Mouse (Mus musculus) layer of hippocampus, adult 18-20 months (tissue): ENCODE data around the gene Pck2. TPM values are rescaled to one million over a fixed set of nuclear protein-coding genes. Genes with fewer than 3 reads are reported as not detected.

Experiments used
- DNase-seq, 2 experiments: peaks; one replicate each; pipeline ENCODE4 v3.0.0; 2022; ENCODE audit warnings: low spot score in 2 of 2
- long read RNA-seq: library from polyadenylated mRNA; stranded (forward); transcript quantifications from one replicate; pipeline ENCODE4 v2.0.0, GENCODE M21; 2021
- total RNA-seq, 2 experiments: library from RNA; stranded (reverse); gene quantifications; 2 replicates each; pipeline ENCODE4 v1.2.3; 2021

Gene Pck2
- 10 to 100 TPM; 50.9 to 54.2 TPM for total RNA-seq
- long read RNA-seq, transcript Pck2-201 (10 exons, 3,400 nt): major isoform, 29 of 38 reads
- long read RNA-seq, partial matches to known transcripts: 4 of 38 reads
- long read RNA-seq, other reads (novel, unspliced or antisense): 5 of 38 reads

GRCm38 (mm10) chr14:55540067-55540786 lies at the start of gene Pck2:
Gene Pck2 (plus strand): TSS chr14:55540266.
- peak; percentile 63 to 75 for DNase-seq

GRCm38 (mm10) chr14:55490361-55491201 lies 49.5 kb upstream of the Pck2 start, which contains the start of gene Carmil3:
Gene Carmil3 (plus strand): TSS chr14:55490651.
- DNase-seq: peak; percentile 86 to 89

DNA sequence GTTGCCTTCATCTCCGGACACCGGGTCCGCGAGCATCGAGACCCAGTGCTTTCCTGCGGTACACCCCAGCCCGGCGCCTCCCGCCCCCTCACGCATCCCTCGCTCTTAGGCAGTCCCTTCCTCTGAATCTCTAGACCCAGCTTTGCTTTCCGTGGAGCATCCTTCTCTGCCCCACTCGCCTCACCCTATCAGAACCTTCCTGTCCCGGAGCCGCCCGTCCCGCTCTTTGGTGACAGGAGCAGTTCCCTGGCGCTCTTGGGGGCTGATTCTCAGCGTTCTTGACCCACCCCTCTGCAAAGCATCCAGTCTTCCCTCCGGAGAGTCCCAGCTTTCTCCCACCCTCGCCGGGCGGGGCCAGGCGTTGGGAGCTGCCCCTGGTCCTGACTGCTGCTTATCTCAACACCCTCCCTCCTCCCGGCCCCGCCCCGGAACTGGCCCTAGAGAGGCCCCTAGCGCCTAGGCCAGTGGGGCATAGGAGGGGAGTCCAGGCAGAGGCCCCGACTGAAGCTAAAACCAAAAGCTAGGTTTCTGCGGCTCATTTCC lies 48.7 kb upstream of the Pck2 start:
- DNase-seq: peak; percentile 63 to 70

GRCm38 (mm10) chr14:55492103-55492502 lies 48.0 kb upstream of the Pck2 start:
- no peak for DNase-seq

DNA sequence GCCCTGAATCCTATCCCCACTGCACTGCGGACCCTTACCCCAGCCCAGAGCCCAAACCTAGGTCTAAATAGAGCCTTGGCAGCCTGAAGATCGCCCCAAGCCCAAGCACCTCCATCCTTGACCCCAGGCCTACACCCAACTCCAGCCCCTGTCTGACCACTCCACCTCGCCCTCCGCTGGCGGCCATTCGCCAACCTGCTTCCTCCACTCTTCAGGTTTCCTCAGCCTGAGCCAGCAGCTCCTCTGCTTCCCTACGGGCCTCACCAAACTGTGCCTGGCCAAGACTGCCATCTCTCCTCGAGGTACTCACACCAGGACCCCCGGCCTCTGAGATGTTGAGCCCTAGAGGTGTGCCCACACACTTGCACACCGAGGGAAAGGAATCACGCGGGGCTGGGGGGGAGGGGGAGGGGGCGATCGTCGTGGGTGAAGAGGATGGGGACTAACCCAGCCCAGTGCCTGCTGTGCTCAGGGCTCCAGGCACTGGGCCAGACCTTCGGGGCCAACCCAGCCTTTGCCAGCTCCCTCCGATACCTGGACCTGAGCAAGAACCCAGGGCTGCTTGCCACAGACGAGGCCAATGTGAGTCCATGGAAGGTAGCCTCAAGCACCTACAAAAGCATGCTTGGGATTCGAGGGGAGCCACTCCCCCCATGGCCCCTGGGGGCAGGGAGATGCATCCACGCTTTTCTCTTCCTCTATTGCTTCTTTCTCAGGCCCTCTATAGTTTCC lies 44.4 kb upstream of the Pck2 start:
- no peak for DNase-seq

GRCm38 (mm10) chr14:55496761-55497448 lies 43.2 kb upstream of the Pck2 start:
- no peak for DNase-seq

DNA sequence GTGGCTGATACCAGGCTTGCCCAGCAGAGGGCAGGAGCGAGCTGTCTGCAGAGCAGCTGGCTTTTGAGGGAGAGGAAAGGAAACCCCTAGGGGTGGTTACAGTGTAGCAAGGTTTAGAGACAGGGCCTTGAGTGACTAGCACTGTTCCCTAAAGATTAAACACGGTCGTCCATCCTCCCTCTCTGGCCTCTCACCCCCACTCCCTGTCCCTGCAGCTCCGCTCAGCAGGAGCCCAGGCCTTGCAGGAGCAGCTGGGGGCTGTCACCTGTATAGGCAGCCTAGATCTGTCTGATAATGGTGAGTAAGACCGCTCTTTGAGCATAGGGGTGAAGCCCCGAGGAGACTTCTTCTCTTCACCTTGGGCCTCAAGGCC lies 42.6 kb upstream of the Pck2 start:
- peak; percentile 72 to 88 for DNase-seq

- no peak for DNase-seq
Measured at GRCm38 (mm10) chr14:55505612-55506011, 34.5 kb upstream of the Pck2 start.

DNA sequence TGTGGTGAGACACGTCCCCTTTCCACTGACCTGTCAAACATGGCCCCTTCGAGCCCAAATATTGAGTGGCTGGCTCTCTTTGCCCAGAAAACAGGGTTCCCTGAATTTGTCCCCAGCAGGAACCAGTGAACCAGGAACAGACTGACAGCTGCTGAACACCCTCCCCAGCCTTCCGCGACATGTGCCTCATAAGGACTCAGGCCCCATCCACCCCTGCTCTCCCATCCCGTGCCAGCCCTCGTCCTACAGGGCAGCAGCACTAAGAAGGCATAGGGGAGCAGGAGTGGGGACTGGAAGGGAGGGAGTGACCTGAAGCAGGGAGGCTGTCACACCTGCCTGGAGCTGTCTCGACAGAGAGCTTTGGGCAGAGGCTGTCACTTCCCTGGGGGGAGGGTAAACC lies 32.3 kb upstream of the Pck2 start:
- no peak for DNase-seq

GRCm38 (mm10) chr14:55509540-55509939 lies 30.5 kb upstream of the Pck2 start:
- no peak for DNase-seq

GRCm38 (mm10) chr14:55510125-55510731 lies 29.8 kb upstream of the Pck2 start, which contains the start of gene Cpne6:
Gene Cpne6 (plus strand): TSS chr14:55510445.
- peak; percentile 65 to 73 for DNase-seq

- DNase-seq: peak; percentile 83 to 88
Measured at GRCm38 (mm10) chr14:55511037-55511436, 29.0 kb upstream of the Pck2 start.

- no peak for DNase-seq
Measured at GRCm38 (mm10) chr14:55513927-55514326, 26.1 kb upstream of the Pck2 start.

GRCm38 (mm10) chr14:55515846-55516245 lies 24.2 kb upstream of the Pck2 start:
- DNase-seq: no peak

DNA sequence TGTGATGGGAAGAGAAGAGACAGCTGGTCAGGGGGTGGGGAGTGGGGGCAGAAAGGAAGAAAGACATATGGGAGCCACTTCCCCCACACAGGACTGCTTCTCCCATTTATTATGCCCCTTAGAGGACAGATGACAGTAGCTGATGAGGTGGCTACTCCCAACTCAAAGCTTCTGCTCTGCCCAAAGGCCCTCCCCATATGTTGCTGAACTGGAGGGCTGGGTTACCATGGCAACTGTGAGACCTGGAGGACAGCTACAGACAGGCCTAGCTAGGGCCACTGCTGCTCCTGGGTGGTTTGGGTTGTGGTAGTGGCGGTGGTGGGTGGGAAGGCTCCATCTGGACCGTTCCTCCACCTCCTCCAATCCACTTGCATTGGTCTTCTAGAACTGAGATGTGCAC lies 21.2 kb upstream of the Pck2 start:
- DNase-seq: peak; percentile 82 to 86

DNA sequence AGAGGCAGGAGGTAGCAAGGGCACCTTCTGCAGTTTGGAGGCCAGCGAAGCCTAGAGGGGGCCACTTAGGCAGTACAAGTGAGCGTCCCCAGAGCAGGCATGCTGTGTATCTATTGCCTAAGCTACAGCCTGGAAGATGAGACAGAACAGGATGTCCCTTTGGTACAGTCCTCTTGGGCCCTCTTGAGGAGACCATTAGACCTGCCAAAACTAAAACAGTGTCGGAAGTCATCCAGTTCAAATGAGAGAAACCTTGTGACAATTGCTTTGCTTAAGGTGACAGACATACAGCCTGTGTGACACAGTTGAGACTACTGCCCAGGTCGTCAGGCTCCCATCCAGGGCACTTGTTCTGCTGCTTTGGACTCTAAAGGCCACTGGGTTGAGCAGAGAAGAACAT lies 20.5 kb upstream of the Pck2 start:
- peak in 1 of 2 experiments; percentile 52 for DNase-seq

- peak in 1 of 2 experiments; percentile 65 for DNase-seq
Measured at GRCm38 (mm10) chr14:55520451-55521361, 19.4 kb upstream of the Pck2 start.

- no peak for DNase-seq
Measured at GRCm38 (mm10) chr14:55524062-55524461, 16.0 kb upstream of the Pck2 start.

- DNase-seq: no peak
Measured at GRCm38 (mm10) chr14:55524785-55525184, 15.3 kb upstream of the Pck2 start, which contains the start of gene Nrl. Gene Nrl (minus strand): TSS chr14:55524981.
